8 mouse cellular contexts compared by ENCODE assay signal in the genomic region with DNA sequence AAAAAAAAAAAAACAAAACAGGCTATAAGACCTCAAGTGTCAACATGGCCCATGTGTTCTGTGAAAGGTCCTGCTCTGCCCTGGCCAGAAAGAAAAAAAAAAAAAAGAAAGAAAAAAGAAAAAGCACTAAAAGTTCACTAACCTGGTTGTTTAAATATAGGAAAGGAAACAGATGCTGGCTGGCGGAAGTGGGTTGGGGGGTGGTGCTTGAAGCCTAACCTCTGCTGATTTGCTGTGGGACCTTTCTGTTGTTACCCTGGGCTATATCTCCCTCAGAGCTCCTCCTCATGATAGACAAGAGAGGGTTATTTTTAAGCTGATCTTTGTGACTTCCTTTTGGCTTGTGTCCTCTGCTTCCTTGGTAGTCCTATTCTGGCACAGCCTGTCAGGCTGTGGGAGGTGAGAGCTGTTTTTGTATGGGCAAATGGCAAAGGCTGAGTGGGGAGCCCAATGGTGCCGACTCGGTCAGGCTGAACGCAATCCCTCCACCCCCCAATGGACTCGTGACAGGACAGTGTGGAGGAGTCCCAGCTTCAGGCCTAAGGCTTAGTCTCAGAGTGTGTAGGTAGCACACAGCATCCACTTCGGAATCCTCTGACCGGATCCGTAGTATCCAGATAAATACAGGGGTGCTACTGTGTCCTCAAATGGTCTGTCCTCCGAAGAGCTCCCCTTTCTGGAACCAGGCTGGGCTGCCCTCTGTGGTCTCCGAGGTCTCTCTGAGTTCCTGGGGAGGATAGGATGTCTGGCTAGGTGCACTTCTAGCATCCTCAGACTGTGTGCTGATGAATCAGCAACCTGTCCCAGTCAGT. TPM values are rescaled to one million over a fixed set of nuclear protein-coding genes. Genes with fewer than 3 reads are reported as not detected.
DNase-seq lines count a peak whose midpoint lies in the region; ATAC-seq and TF ChIP-seq lines count a peak whose summit lies in the region.
"Had no signal": no experiment of that assay in that cellular context is flagged by ENCODE, and none has a peak within 500 bp of the region (broad histone marks: within the 10 kb centered on the region; RNA-seq: fewer than 3 reads in every experiment).

No protein-coding gene starts in this region.

- peak overlapping the region; percentile 54 to 56 for H3K4me3 ChIP-seq in MEL (ENCODE audit: control insufficient read depth in 1 of 2, insufficient read depth in 1 of 2, low read depth in 2 of 2, low read length in 2 of 2)
- H3K4me3 ChIP-seq in liver, postnatal 0 days (ENCODE audit: low read depth, low read length) = peak overlapping the region; percentile 24
- H3K4me3 ChIP-seq in midbrain, embryonic 15.5 days = no peak overlapping the region
- H3K4me3 ChIP-seq: limb, embryonic 13.5 days had no signal

- H3K79me2 ChIP-seq in MEL (ENCODE audit: control insufficient read depth, insufficient read depth, low read length, poor library complexity) = no peaks in the 10 kb centered on the region

- no peaks in the 10 kb centered on the region for H3K9me3 ChIP-seq in MEL (replicated peaks; ENCODE audit: insufficient read depth, low read length)
- H3K9me3 ChIP-seq in liver, postnatal 0 days (ENCODE audit: low read length) = no peaks in the 10 kb centered on the region
- H3K9me3 ChIP-seq in midbrain, embryonic 15.5 days = no peaks in the 10 kb centered on the region
- H3K9me3 ChIP-seq: limb, embryonic 13.5 days had no signal

- peak; percentile 43 to 62 for ATAC-seq in hematopoietic stem cell, adult 5-6 weeks (replicated peaks in 1 of 2; ENCODE audit: insufficient read depth in 1 of 2, low FRiP score in 2 of 2, low TSS enrichment in 1 of 2, low read depth in 1 of 2, poor library complexity in 2 of 2, severe bottlenecking in 2 of 2)
- ATAC-seq in liver, postnatal 0 days = peak; percentile 22
- ATAC-seq in midbrain, embryonic 15.5 days (replicated peaks) = no peak

- TF ChIP-seq RAD21 in MEL (IDR thresholded peaks at IDR 0.05; ENCODE audit: low read depth, low read length) = no peak; the same call in 1 of the 2 replicates

- peak; percentile 91 for DNase-seq in A20 (ENCODE audit: low read depth, low spot score)
- DNase-seq in MEL (ENCODE audit: low read depth, low spot score) = peak; percentile 91
- peak; percentile 59 for DNase-seq in liver, postnatal 0 days
- peak; percentile 67 to 69 for DNase-seq in spleen, postnatal 4 days (ENCODE audit: low spot score in 2 of 2)
- no peak for DNase-seq in left cerebral cortex, adult 9 months (ENCODE audit: low spot score in 2 of 2)

- H3K4me1 ChIP-seq in MEL (ENCODE audit: control insufficient read depth in 1 of 2, insufficient read depth in 2 of 2, low read length in 2 of 2) = peaks cover 7 to 23% of the 10 kb centered on the region in 2 experiments
- peaks cover 40% of the 10 kb centered on the region for H3K4me1 ChIP-seq in liver, postnatal 0 days (ENCODE audit: insufficient read depth)
- H3K4me1 ChIP-seq in midbrain, embryonic 15.5 days = no peaks in the 10 kb centered on the region

- no peaks in the 10 kb centered on the region for H3K27me3 ChIP-seq in MEL (ENCODE audit: control insufficient read depth in 1 of 2, insufficient read depth in 2 of 2, low read length in 2 of 2)
- H3K27me3 ChIP-seq in liver, postnatal 0 days (ENCODE audit: insufficient read depth, low read length) = no peaks in the 10 kb centered on the region
- no peaks in the 10 kb centered on the region for H3K27me3 ChIP-seq in midbrain, embryonic 15.5 days (replicated peaks)
- H3K27me3 ChIP-seq: limb, embryonic 13.5 days had no signal

- TF ChIP-seq EP300 in MEL (IDR thresholded peaks at IDR 0.05; ENCODE audit: low read depth in 1 of 2, low read length in 2 of 2) = peak in 1 of 2 experiments; percentile 53; a peak in 1 of 4 replicates
- TF ChIP-seq EP300 in liver, postnatal 0 days (IDR thresholded peaks at IDR 0.05; ENCODE audit: low read depth) = 0 out of 2 replicates have a peak, but pooled peaks have one; percentile 46

- peak overlapping the region; percentile 65 for H3K4me2 ChIP-seq in liver, postnatal 0 days (ENCODE audit: low read depth, low read length)
- no peak overlapping the region for H3K4me2 ChIP-seq in midbrain, embryonic 15.5 days
- H3K4me2 ChIP-seq: limb, embryonic 13.5 days had no signal

- peak; percentile 23 to 59; a peak in 3 of 4 replicates for TF ChIP-seq POLR2A in MEL (IDR thresholded peaks at IDR 0.05; ENCODE audit: control insufficient read depth in 1 of 2, insufficient read depth in 1 of 2, low read depth in 1 of 2, low read length in 2 of 2, poor library complexity in 1 of 2)

- peaks cover 0 to 6% of the 10 kb centered on the region in 2 experiments; a peak in 1 of 4 replicates for H3K36me3 ChIP-seq in MEL (ENCODE audit: control insufficient read depth in 1 of 2, insufficient read depth in 2 of 2, low read length in 2 of 2)
- no peaks in the 10 kb centered on the region for H3K36me3 ChIP-seq in liver, postnatal 0 days (replicated peaks; ENCODE audit: insufficient read depth, low read length)
- H3K36me3 ChIP-seq in midbrain, embryonic 15.5 days (replicated peaks) = no peaks in the 10 kb centered on the region
- H3K36me3 ChIP-seq: limb, embryonic 13.5 days had no signal

- H3K9ac ChIP-seq in MEL (ENCODE audit: control insufficient read depth, low read depth, low read length, poor library complexity, severe bottlenecking) = peak overlapping the region; percentile 63
- H3K9ac ChIP-seq in liver, postnatal 0 days (replicated peaks) = peak overlapping the region; percentile 53
- H3K9ac ChIP-seq in midbrain, embryonic 15.5 days = no peak overlapping the region
- H3K9ac ChIP-seq: limb, embryonic 13.5 days had no signal

- TF ChIP-seq CTCF in MEL (IDR thresholded peaks at IDR 0.05 in 2 of 3, conservative IDR thresholded peaks at IDR 0.05 in 1 of 3; ENCODE audit: control insufficient read depth in 1 of 3, insufficient read depth in 1 of 3, low read depth in 2 of 3, low read length in 3 of 3, poor library complexity in 1 of 3, severe bottlenecking in 1 of 3) = no peak
- no peak for TF ChIP-seq CTCF in liver, postnatal 0 days (IDR thresholded peaks at IDR 0.05; ENCODE audit: low read depth)

- 28% methylated on average over 10 of the region's 10 CpGs for WGBS in liver, postnatal 0 days (ENCODE audit: insufficient replicate concordance)
- 77% methylated on average over 10 of the region's 10 CpGs for WGBS in midbrain, embryonic 15.5 days

- H3K27ac ChIP-seq in MEL (ENCODE audit: control insufficient read depth, low read depth, low read length) = peak overlapping the region; percentile 93
- H3K27ac ChIP-seq in liver, postnatal 0 days (ENCODE audit: low read depth) = peak overlapping the region; percentile 95
- H3K27ac ChIP-seq in midbrain, embryonic 15.5 days = no peak overlapping the region

TF ChIP-seq in MEL, 35 proteins besides CTCF, POLR2A, EP300 and RAD21 (continues in another document):
- TF ChIP-seq GATA1 (IDR thresholded peaks at IDR 0.05; ENCODE audit: low read depth, low read length) (peak; percentile 54), ETS1 (IDR thresholded peaks at IDR 0.05; ENCODE audit: low read depth, low read length) (peak; percentile 85), NELFE (IDR thresholded peaks at IDR 0.05; ENCODE audit: low read depth, low read length) (peak; percentile 70), ZNF384 (IDR thresholded peaks at IDR 0.05; ENCODE audit: low read depth, low read length) (peak; percentile 71), MAX (IDR thresholded peaks at IDR 0.05; ENCODE audit: low read length) (0 out of 2 replicates have a peak, but pooled peaks have one; percentile 20), GABPA (IDR thresholded peaks at IDR 0.05; ENCODE audit: low read depth, low read length) (no peak), HCFC1 (IDR thresholded peaks at IDR 0.05; ENCODE audit: low read depth, low read length) (peak; percentile 71), E2F4 (IDR thresholded peaks at IDR 0.05; ENCODE audit: borderline replicate concordance, low read depth, low read length) (no peak), CHD1 (IDR thresholded peaks at IDR 0.05; ENCODE audit: low read depth, low read length) (peak; percentile 72; the same call in 1 of the 2 replicates), TCF12 (IDR thresholded peaks at IDR 0.05; ENCODE audit: low read depth, low read length) (peak; percentile 29; the same call in 1 of the 2 replicates), ELF1 (IDR thresholded peaks at IDR 0.05; ENCODE audit: low read depth, low read length) (peak; percentile 65; the same call in 1 of the 2 replicates), SIN3A (IDR thresholded peaks at IDR 0.05; ENCODE audit: low read length) (peak; percentile 80), TBP (IDR thresholded peaks at IDR 0.05; ENCODE audit: low read depth, low read length) (peak; percentile 79), KAT2A (conservative IDR thresholded peaks at IDR 0.05; ENCODE audit: low read depth, low read length) (no peak), MEF2A (IDR thresholded peaks at IDR 0.05; ENCODE audit: extremely low read depth, insufficient replicate concordance, low read depth, low read length, poor library complexity, severe bottlenecking) (peak; percentile 71; the same call in 1 of the 2 replicates), MXI1 (IDR thresholded peaks at IDR 0.05; ENCODE audit: low read depth, low read length) (no peak)

RNA-seq across cellular contexts. Expression of a gene that starts 21.3 kb away (rescaled TPM):
- total RNA-seq in MEL (2012; rRNA removed) = 0.27 and 0.39 TPM in 2 replicates
- under 1 TPM in 1 of 2 experiments, not detected in 1; 0.36 TPM for polyA plus RNA-seq in MEL (2012; ENCODE audit: insufficient read depth in 1 of 2, insufficient read length in 2 of 2, low read depth in 1 of 2, low replicate concordance in 2 of 2, missing spikeins in 1 of 2)
- 1.8 TPM in 1 of 2 replicates, not detected in the other for total RNA-seq in hematopoietic stem cell, adult 5-6 weeks (2017)
- polyA plus RNA-seq in liver, postnatal 0 days (2015; fragmentation: Nextera tagmentation; extraction: Ambion mirVana) = 0.13 TPM in 1 of 2 replicates, not detected in the other
- polyA plus RNA-seq in midbrain, embryonic 15.5 days (2015; fragmentation: Nextera tagmentation; extraction: Ambion mirVana) = 0.18 TPM in 1 of 2 replicates, not detected in the other
- polyA plus RNA-seq: limb, embryonic 13.5 days had no signal

RNA-seq across cellular contexts. Expression of a gene that starts 21.3 kb away (rescaled TPM):
- total RNA-seq in MEL (2012; rRNA removed) = 0.36 and 0.42 TPM in 2 replicates
- polyA plus RNA-seq in MEL (2012; ENCODE audit: insufficient read depth in 1 of 2, insufficient read length in 2 of 2, low read depth in 1 of 2, low replicate concordance in 2 of 2, missing spikeins in 1 of 2) = under 1 TPM in 1 of 2 experiments, not detected in 1; 0.65 TPM
- 0.38 TPM in 1 of 2 replicates, not detected in the other for total RNA-seq in hematopoietic stem cell, adult 5-6 weeks (2017)
- 0.62 and 0.92 TPM in 2 replicates for polyA plus RNA-seq in liver, postnatal 0 days (2015; fragmentation: Nextera tagmentation; extraction: Ambion mirVana)
- 0.14 and 0.17 TPM in 2 replicates for polyA plus RNA-seq in midbrain, embryonic 15.5 days (2015; fragmentation: Nextera tagmentation; extraction: Ambion mirVana)

RNA-seq across cellular contexts. Expression of a gene that starts 40.5 kb away (rescaled TPM):
- total RNA-seq in MEL (2012; rRNA removed) = 2.8 and 5.9 TPM in 2 replicates
- polyA plus RNA-seq in MEL (2012; ENCODE audit: insufficient read depth in 1 of 2, insufficient read length in 2 of 2, low read depth in 1 of 2, low replicate concordance in 2 of 2, missing spikeins in 1 of 2) = 1 to 10 TPM in 1 of 2 experiments, not detected in 1; 9.4 TPM
- total RNA-seq in hematopoietic stem cell, adult 5-6 weeks (2017) = 3.9 and 7.4 TPM in 2 replicates
- polyA plus RNA-seq in liver, postnatal 0 days (2015; fragmentation: Nextera tagmentation; extraction: Ambion mirVana) = 3.9 and 5.4 TPM in 2 replicates
- 0.34 and 0.38 TPM in 2 replicates for polyA plus RNA-seq in midbrain, embryonic 15.5 days (2015; fragmentation: Nextera tagmentation; extraction: Ambion mirVana)

Comparison
In these comparisons a context has a peak if more than half of its experiments do, and no peak if none do; other contexts are left out.
1. DNase-seq: peak in A20 (single experiment), MEL (single experiment), liver, postnatal 0 days (single experiment) and spleen, postnatal 4 days (2 of 2); none in left cerebral cortex, adult 9 months (0 of 2).